ENCODE assay signal across 8 mouse cellular contexts in the genomic region with DNA sequence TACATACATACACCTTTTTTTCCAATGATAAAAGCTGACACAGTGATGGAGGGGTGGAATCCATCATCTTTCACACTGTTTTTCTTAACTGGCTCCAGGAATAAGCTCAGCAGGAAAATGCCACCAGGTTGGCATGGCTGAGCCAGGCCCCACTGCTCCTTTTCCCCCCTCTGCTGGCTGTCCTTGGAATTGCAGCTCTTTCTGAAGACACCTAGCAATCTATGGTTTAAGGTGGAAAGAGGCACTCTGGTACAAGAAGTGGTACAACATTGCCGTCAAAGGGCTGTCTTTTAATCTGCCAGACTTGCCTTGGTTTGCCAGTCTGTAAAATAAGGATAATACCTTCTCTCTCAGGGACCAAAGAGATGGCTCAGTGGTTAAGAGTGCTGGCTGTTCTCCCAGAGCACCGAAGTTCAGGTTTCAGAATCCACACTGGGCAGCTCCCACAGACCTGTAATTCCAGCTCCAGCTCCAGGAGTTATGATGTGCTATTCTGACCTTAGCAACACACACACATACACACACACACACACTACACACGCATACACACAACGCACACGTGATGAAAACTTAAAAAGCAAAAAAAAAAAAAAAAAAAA. TPM values are rescaled to one million over a fixed set of nuclear protein-coding genes. Genes with fewer than 3 reads are reported as not detected.
A peak's percentile ranks its signal among the peaks of the same experiment; 100 is the strongest.
DNase-seq lines count a peak whose midpoint lies in the region; TF ChIP-seq lines count a peak whose summit lies in the region.

No protein-coding gene starts in this region.

- H3K4me3 ChIP-seq in lung, adult 2 months (replicated peaks; ENCODE audit: extremely low read depth, low read depth, low read length): no peak overlapping the region

- TF ChIP-seq CTCF in lung, adult 2 months (IDR thresholded peaks at IDR 0.05; ENCODE audit: insufficient read depth, low read length): peak; percentile 92

- no peaks in the 10 kb centered on the region for H3K4me1 ChIP-seq in lung, adult 2 months (ENCODE audit: control insufficient read depth, insufficient read depth, low read length)

- TF ChIP-seq POLR2A in lung, adult 2 months (IDR thresholded peaks at IDR 0.05; ENCODE audit: borderline replicate concordance, extremely low read depth, low read depth, low read length): no peak

- DNase-seq in 416B (ENCODE audit: low read depth): peak; percentile 77
- peak; percentile 55 for DNase-seq in WW6 (ENCODE audit: low read depth, low spot score)
- peak; percentile 88 to 91 for DNase-seq in cerebellum, postnatal 36 days
- DNase-seq in gastrocnemius, postnatal 25 days: peak; percentile 46
- DNase-seq in kidney, postnatal 36 days: peak; percentile 74 to 96
- DNase-seq in lung, adult 2 months: peak; percentile 82
- DNase-seq in retina, adult 2 months (ENCODE audit: low read depth, low spot score): peak; percentile 68
- DNase-seq in thymus, postnatal 36 days: peak; percentile 65 to 80

- 74% methylated on average over 5 of the region's 5 CpGs for WGBS in lung, adult 2 months

RNA-seq across cellular contexts. Expression of gene 5730455P16Rik, which starts 25.9 kb away (rescaled TPM):
- total RNA-seq in gastrocnemius, postnatal 25 days (2021): 10 to 100 TPM; 28.9 to 30.8 TPM
- 5.1 and 5.6 TPM in 2 replicates for polyA plus RNA-seq in lung, adult 2 months (2012; rRNA removed)

RNA-seq across cellular contexts. Expression of gene Zfp207, which starts 31.1 kb away (rescaled TPM):
- 10 to 100 TPM; 48.3 to 54.5 TPM for total RNA-seq in gastrocnemius, postnatal 25 days (2021)
- 72.8 and 104 TPM in 2 replicates for polyA plus RNA-seq in lung, adult 2 months (2012; rRNA removed)

RNA-seq across cellular contexts. Expression of gene Rhbdl3, which starts 51.2 kb away (rescaled TPM):
- 1 to 10 TPM; 6.9 to 7.1 TPM for total RNA-seq in gastrocnemius, postnatal 25 days (2021)
- 2.7 and 2.9 TPM in 2 replicates for polyA plus RNA-seq in lung, adult 2 months (2012; rRNA removed)
